Mouse (Mus musculus) large intestine, adult 2 months (tissue): Measurements from ENCODE around the gene Vac14. TPM values are rescaled to one million over a fixed set of nuclear protein-coding genes. Genes with fewer than 3 reads are reported as not detected.
A peak's percentile ranks its signal among the peaks of the same experiment; 100 is the strongest.

ENCODE experiments used
- DNase-seq: peaks from one replicate; pipeline ENCODE4 v3.0.0-alpha.2; 2012; ENCODE audit warnings: low read depth, low spot score
- WGBS: fragments of 180-500 bp; shearing (Covaris S2); methylation state at CpG from one replicate; pipeline ENCODE4 v1.1.7; 2018; 5-methylcytosine and 5-hydroxymethylcytosine counted together
- polyA plus RNA-seq: library from polyadenylated mRNA; depleted of rRNA; stranded (reverse); fragments of >200 nt; gene quantifications from 2 replicates; pipeline ENCODE4 v1.2.3, GENCODE M21; 2012

Gene Vac14
- polyA plus RNA-seq, 1 experiment, result 26.3 TPM

DNA sequence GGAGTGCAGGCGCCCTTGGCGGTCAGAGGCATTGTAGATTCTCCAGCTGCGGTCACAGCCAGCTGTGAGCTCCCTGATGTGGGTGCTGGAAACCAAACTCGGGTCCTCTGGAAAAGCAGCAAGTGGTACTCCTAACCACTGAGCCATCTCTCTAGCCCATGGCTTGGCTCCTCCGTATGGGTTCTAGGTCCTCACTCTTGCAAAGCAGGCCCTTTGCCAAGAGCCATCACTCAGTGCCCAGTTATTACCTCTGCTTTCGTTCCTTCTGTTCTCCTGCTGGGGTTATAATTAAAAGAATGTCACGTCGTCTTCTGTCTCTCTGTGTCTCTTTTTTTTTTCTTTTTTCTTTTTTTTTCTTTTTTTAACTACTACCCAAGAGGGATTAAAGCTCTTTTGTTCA lies 114.7 kb downstream of the Vac14 start:
- no peak for DNase-seq
- WGBS, result 84% methylated on average over 8 of the region's 8 CpGs

DNA sequence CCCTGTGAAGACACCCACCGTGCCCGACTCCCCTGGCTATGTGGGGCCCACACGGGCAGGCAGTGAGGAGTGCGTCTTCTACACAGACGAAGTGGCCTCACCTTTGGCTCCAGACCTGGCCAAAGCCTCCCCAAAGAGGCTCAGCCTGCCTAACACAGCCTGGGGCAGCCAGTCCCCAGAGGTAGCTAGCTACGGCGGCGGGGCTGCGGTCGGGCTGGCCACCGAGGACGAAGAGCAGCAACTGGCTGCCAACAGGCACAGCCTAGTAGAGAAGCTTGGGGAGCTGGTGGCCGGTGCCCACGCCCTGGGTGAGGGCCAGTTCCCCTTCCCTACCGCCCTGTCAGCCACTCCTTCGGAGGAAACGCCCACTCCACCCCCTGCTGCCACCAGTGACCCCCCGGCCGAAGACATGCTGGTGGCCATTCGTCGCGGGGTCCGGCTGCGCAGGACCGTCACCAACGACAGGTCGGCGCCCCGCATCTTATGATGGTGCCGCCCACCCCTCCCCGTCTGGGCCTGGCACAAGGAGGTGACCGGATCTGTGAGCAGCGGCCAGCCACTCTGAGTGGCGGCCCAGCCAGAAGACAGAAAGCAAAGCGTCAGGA lies 120.3 kb downstream of the Vac14 start:
- DNase-seq, result no peak
- WGBS, result 91% methylated on average over 35 of the region's 35 CpGs

DNA sequence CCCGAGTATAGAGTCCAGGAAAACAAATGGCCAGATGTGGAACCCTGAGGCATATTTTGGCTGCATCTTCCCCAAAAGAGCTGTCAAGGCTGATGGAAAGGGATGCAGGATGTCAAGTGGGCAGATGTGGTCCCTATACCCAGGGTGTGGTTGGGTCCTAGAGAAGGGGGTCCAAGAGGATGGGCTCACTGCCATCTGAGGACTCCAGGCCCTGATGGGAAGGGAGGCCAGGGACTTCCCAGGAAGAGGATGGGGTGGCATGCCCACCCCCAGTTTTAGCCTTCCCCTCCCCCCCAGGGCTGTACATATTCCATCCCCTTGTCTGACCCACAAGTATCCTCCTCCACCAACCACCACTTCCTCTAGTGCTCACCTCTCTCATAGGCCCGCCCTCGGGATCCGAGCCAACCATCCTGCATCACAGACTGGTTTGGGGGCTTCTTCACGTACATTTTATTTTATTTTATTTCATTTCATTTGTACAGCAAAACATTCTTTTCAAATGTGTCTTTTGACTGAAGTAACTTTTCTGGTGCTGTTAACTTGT lies 122.3 kb downstream of the Vac14 start:
- WGBS, result 82% methylated on average over 5 of the region's 5 CpGs
- DNase-seq, result no peak

DNA sequence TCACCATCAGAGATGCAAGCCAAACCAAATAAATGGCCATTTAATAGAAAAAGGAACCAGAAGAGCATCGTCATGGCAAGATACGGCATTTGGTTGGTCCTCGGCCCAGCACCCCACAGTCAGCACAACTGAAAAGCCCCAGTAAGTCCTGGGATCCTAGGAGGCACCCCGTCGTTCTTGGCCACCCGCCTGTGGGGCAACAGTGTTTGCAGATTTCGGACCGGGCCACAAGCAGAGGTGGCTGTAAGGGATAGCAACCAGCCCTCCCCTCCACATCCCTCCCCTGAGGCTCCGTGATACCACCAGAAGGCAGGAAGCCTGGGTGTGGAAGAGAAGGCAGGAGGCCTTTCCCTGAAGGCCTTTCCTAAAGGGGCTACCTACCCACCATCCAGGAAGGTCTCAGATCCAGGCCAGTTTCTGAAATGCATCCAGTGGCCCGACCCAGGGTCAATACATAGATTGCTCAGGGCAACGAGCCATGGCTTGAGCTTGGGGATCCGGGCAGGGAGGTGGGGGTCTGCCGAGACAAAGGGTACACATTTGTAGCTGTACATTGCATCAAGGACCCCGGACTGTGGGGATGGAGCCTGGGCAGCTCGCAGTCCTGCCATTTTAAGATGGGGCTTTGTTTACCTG lies 123.5 kb downstream of the Vac14 start:
- no peak for DNase-seq
- WGBS, result 74% methylated on average over 15 of the region's 15 CpGs

DNA sequence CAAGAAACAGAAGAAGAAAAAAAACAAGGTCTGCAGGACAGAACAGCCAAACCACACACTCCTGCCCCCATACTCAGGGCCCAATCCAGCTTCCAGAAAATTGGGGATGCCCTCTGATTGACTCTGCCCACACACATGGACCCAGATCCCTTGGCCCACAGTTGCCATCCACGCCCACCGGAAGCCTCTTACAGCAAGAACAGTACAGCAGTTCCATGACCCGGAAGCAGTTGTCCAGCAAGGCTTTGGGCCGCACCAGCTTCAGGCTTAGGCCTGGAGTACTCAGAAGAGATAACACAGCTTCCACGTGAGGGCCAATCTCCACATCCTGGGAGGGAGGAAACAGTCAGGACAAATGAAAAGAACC lies 124.0 kb downstream of the Vac14 start:
- WGBS, result 89% methylated on average over 5 of the region's 5 CpGs
- DNase-seq, result no peak

DNA sequence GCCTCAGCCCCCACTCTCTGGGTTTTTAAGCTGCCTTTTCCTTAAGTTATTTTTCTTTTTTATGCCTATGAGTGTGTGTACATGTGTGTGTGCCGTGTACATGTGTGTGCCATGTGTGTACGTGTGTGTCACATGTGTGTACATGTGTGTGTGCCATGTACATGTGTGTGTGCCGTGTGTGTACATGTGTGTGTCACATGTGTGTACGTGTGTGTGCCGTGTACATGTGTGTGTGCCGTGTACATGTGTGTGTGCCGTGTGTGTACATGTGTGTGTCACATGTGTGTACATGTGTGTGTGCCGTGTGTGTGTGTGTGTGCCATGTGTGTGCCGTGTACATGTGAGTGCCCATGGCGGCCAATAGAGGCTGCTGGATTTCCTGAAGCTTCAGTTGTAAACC lies 126.8 kb downstream of the Vac14 start:
- no peak for DNase-seq
- WGBS, result 95% methylated on average over 10 of the region's 10 CpGs

DNA sequence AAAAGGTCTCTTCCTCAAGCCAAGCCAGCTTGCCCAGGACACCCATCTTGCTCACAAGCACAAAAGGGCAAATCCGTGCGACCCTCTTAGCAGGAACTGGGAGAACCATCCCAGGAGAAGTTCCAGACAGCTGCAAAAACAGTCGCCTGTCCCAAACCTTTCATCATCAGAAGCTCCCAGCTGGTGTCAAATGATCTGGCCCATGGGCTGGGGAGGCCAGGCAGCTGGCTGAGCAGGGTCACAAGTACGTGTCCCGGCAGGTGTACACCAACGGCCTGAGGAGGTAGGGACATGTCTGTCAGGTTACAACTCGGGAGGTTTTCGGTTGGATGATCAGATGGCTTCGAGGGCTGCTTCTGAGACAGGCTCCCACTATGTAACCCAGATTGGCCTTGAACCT lies 128.3 kb downstream of the Vac14 start:
- no peak for DNase-seq
- 68% methylated on average over 9 of the region's 9 CpGs for WGBS

DNA sequence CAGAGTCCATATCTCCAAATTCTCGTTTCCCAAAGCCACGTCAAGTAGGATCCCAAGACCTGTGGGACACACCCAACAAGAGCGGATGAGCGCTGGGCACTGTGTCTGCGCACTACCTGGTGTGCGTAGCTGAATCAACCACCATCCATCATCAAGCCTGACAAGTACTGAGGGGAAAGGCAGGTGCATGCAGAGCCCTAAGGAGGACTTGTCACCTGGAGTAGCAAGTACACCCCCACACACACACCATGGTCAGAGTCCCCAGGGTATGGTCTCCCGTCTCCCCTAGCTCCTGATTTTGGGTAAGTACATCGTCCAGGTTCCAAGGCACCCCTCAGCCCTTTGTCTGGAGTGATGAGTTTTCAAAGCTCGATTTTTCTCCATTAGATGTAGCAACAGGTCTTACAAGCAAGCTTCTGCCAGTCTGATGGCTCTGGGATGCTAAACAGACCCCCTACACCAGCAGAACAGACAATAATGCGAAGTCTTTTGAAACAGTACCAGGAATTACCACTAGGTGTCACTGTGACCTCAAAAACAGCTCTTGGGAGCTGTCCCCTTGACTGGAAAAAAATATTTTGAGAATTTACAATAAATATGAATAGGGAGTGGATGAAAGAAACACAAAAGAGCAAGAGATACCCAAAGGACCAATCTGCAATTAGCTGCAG lies 131.2 kb downstream of the Vac14 start:
- peak; percentile 22 for DNase-seq
- WGBS, result 56% methylated on average over 10 of the region's 10 CpGs

DNA sequence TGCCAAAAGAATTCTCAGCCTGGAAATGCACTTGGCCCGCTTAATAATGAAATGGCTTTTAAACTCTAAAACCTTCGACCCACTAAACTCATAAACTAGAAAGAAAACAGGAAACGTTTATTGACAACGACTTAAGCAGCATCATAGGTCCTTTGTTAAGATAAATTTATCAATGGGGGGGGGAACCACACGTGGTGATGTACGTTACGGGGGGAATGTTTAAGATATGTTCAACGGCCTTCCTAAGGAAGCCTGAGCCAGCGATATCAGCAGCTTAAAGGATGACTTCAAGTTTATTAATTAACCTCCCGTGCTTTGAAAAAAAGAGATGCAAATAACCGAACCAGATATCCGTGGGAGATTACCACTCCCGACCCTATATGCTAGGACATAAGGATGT lies 131.9 kb downstream of the Vac14 start:
- 31% methylated on average over 13 of the region's 13 CpGs for WGBS
- DNase-seq, result no peak

DNA sequence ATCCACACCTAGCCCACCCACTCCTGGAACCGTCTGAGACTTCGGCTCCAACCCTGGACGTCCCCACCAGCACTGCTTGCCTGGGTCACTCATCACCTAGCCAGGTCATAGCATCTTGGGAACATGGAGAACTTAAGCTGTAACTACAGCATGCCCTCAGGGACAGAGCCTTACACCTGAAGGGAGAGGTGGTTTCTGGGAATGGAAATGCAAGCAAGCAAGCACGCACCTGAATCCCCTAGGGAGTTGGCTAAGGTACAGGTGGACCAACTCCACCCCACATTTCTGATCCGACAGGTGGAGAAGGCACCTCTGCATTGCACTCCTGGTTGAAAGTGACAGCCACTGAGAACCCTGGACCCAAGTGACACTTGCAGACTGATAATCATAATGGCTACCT lies 133.1 kb downstream of the Vac14 start:
- WGBS, result 70% methylated on average over 5 of the region's 5 CpGs
- no peak for DNase-seq

DNA sequence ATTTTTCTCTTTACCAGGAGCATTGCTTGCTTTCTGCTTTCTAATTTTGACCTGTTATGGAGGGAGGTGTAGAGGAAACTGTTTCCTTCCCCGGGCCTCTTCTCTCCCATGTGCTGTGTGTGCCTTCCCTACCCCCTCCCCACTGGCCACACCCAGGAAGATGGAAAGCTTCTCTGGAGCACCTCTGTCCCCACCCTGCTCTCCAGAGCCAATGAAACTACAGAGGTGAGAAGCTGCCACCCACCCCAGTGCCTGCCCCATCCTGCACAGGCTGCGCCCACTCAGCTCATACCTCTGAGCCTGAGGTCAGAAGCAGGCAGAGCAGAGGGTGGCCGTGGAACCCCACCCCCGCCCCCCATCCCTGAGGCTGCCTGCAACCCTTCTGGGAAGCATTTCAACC lies 136.3 kb downstream of the Vac14 start:
- no peak for DNase-seq
- WGBS, result 41% methylated on average over 4 of the region's 4 CpGs

DNA sequence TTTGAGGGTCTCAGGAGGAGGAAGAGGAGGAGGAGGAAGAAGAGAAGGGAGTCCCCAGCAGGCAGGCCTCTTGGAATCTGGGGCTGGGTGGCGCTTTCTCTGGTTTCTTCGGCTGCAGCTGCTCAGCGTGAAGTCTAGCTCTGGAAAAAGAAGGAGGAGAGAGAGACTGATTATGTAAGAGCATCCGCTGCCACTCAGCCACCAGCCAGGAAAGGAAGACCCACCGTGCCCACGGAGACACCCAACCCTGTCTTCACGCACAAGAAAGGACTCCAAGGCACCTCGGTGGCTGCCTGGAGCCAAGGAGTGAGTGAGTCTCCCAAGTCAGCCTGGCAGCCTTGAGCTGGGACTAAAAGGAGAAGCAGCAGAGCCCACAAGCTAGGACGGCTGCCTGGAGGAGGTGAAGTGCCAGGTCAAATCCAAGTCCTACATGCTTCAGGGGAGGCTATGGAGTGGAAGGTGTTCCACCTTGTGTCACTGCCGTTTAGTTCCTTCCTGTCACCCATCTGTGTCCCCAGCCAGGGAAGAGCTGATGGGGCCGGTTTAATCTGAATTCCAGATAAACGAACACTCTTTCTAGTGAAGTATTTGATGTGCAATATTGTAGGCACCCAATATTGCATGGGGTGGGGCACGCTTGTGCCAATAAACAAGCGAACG lies 137.3 kb downstream of the Vac14 start:
- 63% methylated on average over 15 of the region's 15 CpGs for WGBS
- no peak for DNase-seq

DNA sequence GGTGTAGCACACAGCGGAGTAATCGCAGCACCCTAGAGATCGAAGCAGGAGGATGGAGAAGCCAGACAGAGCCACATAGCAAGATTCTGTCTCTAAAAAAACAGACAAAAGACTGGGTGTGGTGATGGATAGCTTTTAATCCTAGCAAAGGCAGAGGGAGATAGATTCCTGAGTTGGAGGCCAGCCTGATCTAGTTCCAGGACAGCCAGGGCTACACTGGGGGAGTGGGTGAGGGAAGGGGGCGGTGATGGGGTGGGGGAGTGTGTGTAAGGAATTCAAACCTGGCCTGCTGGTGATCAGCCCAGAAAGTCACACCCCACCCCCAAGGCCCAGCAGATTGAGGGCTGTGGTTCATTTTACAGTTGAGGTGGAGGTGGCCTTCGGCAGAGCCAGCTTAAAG lies 137.8 kb downstream of the Vac14 start:
- 75% methylated on average over 5 of the region's 5 CpGs for WGBS
- no peak for DNase-seq

DNA sequence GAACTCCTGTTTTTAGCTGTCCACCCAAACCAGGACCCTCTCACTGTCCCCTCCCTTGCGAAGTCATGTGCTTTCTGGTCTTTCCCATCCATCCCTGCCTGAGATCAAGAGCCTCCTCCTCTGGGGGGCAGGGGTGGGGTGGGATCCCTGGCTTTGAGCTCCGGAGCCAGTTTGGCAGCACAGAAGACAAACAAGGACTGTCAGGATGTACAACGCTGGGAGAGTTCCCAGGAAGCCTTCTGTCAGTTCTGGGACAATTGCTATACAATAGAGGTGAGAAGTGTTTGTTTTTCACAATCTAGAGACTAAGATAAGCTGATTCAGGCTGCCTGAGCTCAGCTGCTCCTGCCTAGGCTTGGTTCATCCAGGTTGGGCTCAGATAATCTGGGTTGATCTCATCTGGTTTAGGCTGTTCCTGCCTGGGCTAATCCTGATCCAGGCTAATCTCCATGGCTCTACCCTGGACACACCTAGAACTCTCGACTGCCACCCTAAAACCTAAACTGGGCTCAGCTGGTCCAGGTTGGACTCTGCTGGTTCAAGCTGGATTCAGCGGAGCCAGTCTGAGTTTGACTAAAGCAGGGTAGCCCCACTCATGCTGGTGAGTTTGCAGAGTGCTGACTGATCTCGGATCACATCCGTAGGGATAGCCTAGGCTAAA lies 142.0 kb downstream of the Vac14 start:
- 58% methylated on average over 7 of the region's 7 CpGs for whole genome bisulfite sequencing
- no peak for DNase-seq

DNA sequence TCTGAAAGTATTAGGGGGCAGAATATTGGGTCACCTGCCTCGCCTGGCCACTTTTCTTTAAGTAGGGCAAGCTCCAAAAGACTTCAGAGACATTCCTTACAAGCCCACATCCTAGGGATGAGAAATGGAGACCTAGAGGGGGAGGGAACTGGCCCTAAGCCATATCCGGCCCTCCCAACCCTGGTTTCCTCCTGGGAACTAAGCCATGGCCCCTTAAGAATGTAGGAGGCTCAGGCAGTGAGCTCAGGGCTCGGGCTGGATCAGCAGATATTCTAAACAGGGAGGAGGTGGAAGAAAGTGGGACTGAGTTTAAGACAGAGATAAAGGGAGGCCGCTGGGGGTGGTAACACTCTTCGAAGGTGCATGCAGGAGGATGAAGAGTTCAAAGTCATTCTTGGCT lies 142.8 kb downstream of the Vac14 start:
- DNase-seq, result no peak
- 57% methylated on average over 5 of the region's 5 CpGs for WGBS

DNA sequence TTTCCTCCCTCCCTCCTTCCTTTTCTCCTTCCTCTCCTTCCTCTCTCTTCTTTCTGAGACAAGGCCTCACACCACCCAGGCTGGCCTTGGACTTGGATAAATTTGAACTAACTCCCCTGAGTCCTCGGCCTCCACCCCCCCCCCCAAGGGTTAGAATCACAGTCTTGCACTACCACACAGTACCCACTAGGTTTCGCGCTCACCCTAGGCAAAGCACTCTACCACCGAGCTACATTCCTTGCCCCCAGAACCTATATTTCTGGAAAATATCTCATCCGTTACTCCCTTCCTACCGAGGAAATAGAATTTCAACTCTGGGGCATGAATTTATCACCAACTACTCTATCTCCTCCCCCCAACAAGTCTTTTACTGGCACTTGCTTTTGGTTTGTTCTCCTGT lies 143.6 kb downstream of the Vac14 start:
- WGBS, result 54% methylated on average over 6 of the region's 6 CpGs
- no peak for DNase-seq

DNA sequence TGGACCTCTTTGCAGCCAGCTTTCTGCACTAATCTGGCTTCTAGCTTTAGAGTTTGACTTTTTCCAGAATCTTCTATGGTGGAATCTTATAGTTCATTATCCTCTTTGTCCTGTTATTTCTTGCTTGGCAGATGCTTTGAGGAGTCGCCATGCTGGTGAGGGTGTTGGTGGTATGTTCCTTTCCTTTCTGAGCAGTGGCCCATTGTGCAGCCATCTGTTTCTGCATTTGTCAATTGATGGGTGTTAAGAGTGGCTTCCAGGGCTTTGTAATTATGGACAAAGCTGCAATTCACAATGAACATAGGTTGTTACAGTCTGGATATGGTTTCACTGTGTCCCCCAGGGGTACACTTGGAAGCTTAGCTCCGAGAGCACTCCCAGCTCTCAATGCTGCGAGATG lies 146.3 kb downstream of the Vac14 start:
- 94% methylated on average over 3 of the region's 3 CpGs for WGBS
- no peak for DNase-seq

DNA sequence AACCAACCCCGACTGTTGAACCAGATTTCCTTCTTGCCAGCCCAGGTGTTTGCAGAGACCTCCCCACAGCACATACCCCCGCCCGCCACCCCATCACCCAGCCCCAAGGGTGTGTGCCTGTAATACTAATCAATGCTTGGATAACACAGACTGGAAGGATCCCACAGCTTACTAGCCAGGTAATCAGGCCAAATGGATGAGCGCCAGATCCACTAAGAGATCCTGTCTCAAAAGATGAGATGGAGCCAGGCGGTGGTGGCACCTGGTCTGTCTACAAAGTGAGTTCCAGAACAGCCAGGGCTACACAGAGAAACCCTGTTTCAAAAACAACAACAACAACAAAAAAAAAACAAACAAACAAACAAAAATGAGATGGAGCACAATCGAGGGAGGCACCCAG lies 148.9 kb downstream of the Vac14 start:
- 43% methylated on average over 6 of the region's 6 CpGs for WGBS
- no peak for DNase-seq
